Mouse (Mus musculus) spleen, adult 2 months (tissue): ENCODE measurements at regions not wholly inside any gene's neighbourhood (a gene's known extent, or its start where the extent isn't known, plus 50 kb on each side); places are given as distances from the start of the nearest gene placed in this dataset.
A peak's percentile ranks its signal among the peaks of the same experiment; 100 is the strongest.

ENCODE experiments used
- DNase-seq, 2 experiments: peaks; one replicate each; pipeline versions ENCODE4 v3.0.0 to v3.0.0-alpha.2; 2012 to 2021; ENCODE audit warnings: low spot score in 2 of 2, low read depth in 1 of 2
- H3K27ac ChIP-seq: fragments of 200-500 bp; 2 replicates; pipeline ENCODE4 v1.5.1; 2012; ENCODE audit warnings: low read length, inconsistent platforms; ENCODE audit not compliant: insufficient read depth
- H3K27me3 ChIP-seq: fragments of 200-500 bp; 2 replicates; pipeline ENCODE4 v1.6.1; 2012; ENCODE audit warnings: mild to moderate bottlenecking, moderate library complexity, low read length, inconsistent platforms; ENCODE audit not compliant: control insufficient read depth, insufficient read depth
- H3K36me3 ChIP-seq: fragments of 200-500 bp; 2 replicates; pipeline ENCODE4 v1.6.1; 2012; ENCODE audit warnings: mild to moderate bottlenecking, low read length, inconsistent platforms; ENCODE audit not compliant: control insufficient read depth, insufficient read depth
- H3K4me1 ChIP-seq: fragments of 200-500 bp; 2 replicates; pipeline ENCODE4 v1.6.1; 2011; ENCODE audit warnings: inconsistent platforms; ENCODE audit not compliant: control insufficient read depth, insufficient read depth, insufficient read length
- H3K4me3 ChIP-seq: fragments of 200-500 bp; 2 replicates; pipeline ENCODE4 v1.5.1; 2011; ENCODE audit warnings: mild to moderate bottlenecking, inconsistent platforms; ENCODE audit not compliant: insufficient read depth, insufficient read length; ENCODE audit errors: extremely low read depth
- CTCF ChIP-seq: fragments of 200-500 bp; IDR thresholded peaks from 2 replicates; pipeline ENCODE4 v1.5.1; 2011; ENCODE audit warnings: mild to moderate bottlenecking, inconsistent platforms; ENCODE audit not compliant: insufficient read depth, insufficient read length, insufficient replicate concordance; ENCODE audit errors: extremely low read depth
- POLR2A ChIP-seq: fragments of 200-500 bp; IDR thresholded peaks from 2 replicates; pipeline ENCODE4 v1.6.1; 2011; ENCODE audit warnings: low read depth, low read length, inconsistent platforms
- WGBS: fragments of 180-500 bp; shearing (Covaris S2); methylation state at CpG from one replicate; pipeline ENCODE4 v1.1.7; 2018; 5-methylcytosine and 5-hydroxymethylcytosine counted together

- no peak overlapping the region for H3K27ac ChIP-seq
- no peak overlapping the region for H3K4me3 ChIP-seq
- no peaks in the 10 kb centered on the region for H3K36me3 ChIP-seq
- no peaks in the 10 kb centered on the region for H3K27me3 ChIP-seq
- TF ChIP-seq POLR2A = no peak
- TF ChIP-seq CTCF = no peak
- no peak for DNase-seq
- no peaks in the 10 kb centered on the region for H3K4me1 ChIP-seq
- 80% methylated on average over 8 of the region's 8 CpGs for WGBS
Observed at GRCm38 (mm10) chr4:57362652-57363051, 61.0 kb upstream of the Ptpn3 start.

- no peaks in the 10 kb centered on the region for H3K27me3 ChIP-seq
- 22% methylated on average over 12 of the region's 12 CpGs for WGBS
- H3K36me3 ChIP-seq = no peaks in the 10 kb centered on the region
- no peaks in the 10 kb centered on the region for H3K4me1 ChIP-seq
- H3K4me3 ChIP-seq = no peak overlapping the region
- peak in 1 of 2 experiments; percentile 45 for DNase-seq
- no peak overlapping the region for H3K27ac ChIP-seq
- TF ChIP-seq CTCF (peak; percentile 75; the same call in 1 of the 2 replicates), POLR2A (no peak)
Observed at GRCm38 (mm10) chr4:57369736-57370373, 64.2 kb upstream of the Palm2 start.

- H3K4me1 ChIP-seq = no peaks in the 10 kb centered on the region
- WGBS = 68% methylated on average over 5 of the region's 5 CpGs
- H3K27me3 ChIP-seq = no peaks in the 10 kb centered on the region
- H3K27ac ChIP-seq = no peak overlapping the region
- no peak for TF ChIP-seq CTCF
- TF ChIP-seq POLR2A = no peak
- H3K36me3 ChIP-seq = no peaks in the 10 kb centered on the region
- no peak for DNase-seq
- no peak overlapping the region for H3K4me3 ChIP-seq
Observed at GRCm38 (mm10) chr4:57377872-57378271, 56.2 kb upstream of the Palm2 start.

- WGBS = 83% methylated on average over 9 of the region's 9 CpGs
- Histone ChIP-seq H3K4me3 (no peak overlapping the region), H3K27ac (no peak overlapping the region), H3K36me3 (no peaks in the 10 kb centered on the region), H3K4me1 (no peaks in the 10 kb centered on the region), H3K27me3 (no peaks in the 10 kb centered on the region)
- DNase-seq = no peak
- TF ChIP-seq CTCF = no peak
- TF ChIP-seq POLR2A = no peak
Observed at GRCm38 (mm10) chr4:57380063-57380800, 53.8 kb upstream of the Palm2 start.

GRCm38 (mm10) chr4:57381306-57381705 lies 52.7 kb upstream of the Palm2 start:
- no peaks in the 10 kb centered on the region for H3K27me3 ChIP-seq
- DNase-seq = no peak
- no peaks in the 10 kb centered on the region for H3K36me3 ChIP-seq
- TF ChIP-seq CTCF (no peak), POLR2A (no peak)
- H3K4me3 ChIP-seq = no peak overlapping the region
- H3K4me1 ChIP-seq = no peaks in the 10 kb centered on the region
- H3K27ac ChIP-seq = no peak overlapping the region
- WGBS = 84% methylated on average over 4 of the region's 4 CpGs
